Mouse (Mus musculus) monocyte, adult 5-6 weeks (primary cell): ENCODE measurements around the gene Kcnj1. TPM values are rescaled to one million over a fixed set of nuclear protein-coding genes. Genes with fewer than 3 reads are reported as not detected.
A peak's percentile ranks its signal among the peaks of the same experiment; 100 is the strongest.

Experiments used
- ATAC-seq: fragments of 153-309, 156-312 bp; replicated peaks from 2 replicates; pipeline ENCODE4 v1.8.0; 2017; ENCODE audit warnings: mild to moderate bottlenecking; ENCODE audit not compliant: low TSS enrichment, insufficient number of reproducible peaks, severe bottlenecking, poor library complexity, low FRiP score
- total RNA-seq: library from RNA; stranded (forward); fragments of 200-1000, 200-491, 200-594 nt; gene quantifications from 3 replicates; pipeline ENCODE4 v1.2.3, GENCODE M21; 2017

Gene Kcnj1
- total RNA-seq, 1 experiment from 2014 or later, result 1.4 TPM

- ATAC-seq, result 0 out of 2 replicates have a peak, but pooled peaks have one; percentile 14
Measured at GRCm38 (mm10) chr9:32434241-32435213, 62.2 kb downstream of the Kcnj1 start.

- ATAC-seq, result no peak
Measured at GRCm38 (mm10) chr9:32443115-32443514, 70.8 kb downstream of the Kcnj1 start.

- no peak for ATAC-seq
Measured at GRCm38 (mm10) chr9:32443817-32444216, 71.5 kb downstream of the Kcnj1 start.

- no peak for ATAC-seq
Measured at GRCm38 (mm10) chr9:32444453-32445201, 72.3 kb downstream of the Kcnj1 start.

- peak; percentile 61; the same call in 1 of the 2 replicates for ATAC-seq
Measured at GRCm38 (mm10) chr9:32445789-32446188, 73.5 kb downstream of the Kcnj1 start.

- no peak for ATAC-seq
Measured at GRCm38 (mm10) chr9:32448766-32449165, 76.5 kb downstream of the Kcnj1 start.

Other genes starting within 250 kb of the Kcnj1 start
- gene Kcnj5, start 28.1 kb upstream of the Kcnj1 start, total RNA-seq, result 0.87 TPM in 1 of 3 replicates, not detected in the others
- gene Fli1, start 170.4 kb downstream of the Kcnj1 start, total RNA-seq, result 94.4 to 137 TPM (median 98.0 TPM) in 3 replicates